Mouse (Mus musculus): ENCODE measurements around the gene Hnrnpa3. TPM values are rescaled to one million over a fixed set of nuclear protein-coding genes. Genes with fewer than 3 reads are reported as not detected.
A peak's percentile ranks its signal among the peaks of the same experiment; 100 is the strongest.
"Not testable (repeated sequence)": the region's sequence is repeated elsewhere in the genome, so short reads cannot be mapped to it uniquely, and the experiment has no call there.

Hnrnpa3 gene
- polyA plus RNA-seq, 1 experiment from 2014 or later, result 389 TPM

DNA sequence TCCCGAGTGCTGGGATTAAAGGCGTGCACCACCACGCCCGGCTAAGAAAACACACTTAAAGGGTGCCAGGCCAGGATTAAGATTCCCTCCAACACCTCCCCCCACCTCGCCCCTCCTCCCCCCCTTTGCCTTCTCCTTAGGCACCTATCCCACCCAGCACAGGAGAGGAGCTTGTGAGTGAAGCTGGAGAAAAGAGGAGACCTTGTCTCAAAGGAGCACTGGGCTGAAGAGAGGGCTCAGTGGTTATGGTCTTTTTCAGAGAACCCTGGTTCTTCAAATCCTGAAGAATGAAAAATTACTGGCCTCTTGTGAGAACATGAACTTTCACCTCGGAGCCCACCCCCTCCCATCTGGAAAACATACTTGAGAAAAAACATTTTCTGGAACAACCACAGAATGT, 21.2 kb upstream of the Hnrnpa3 start:
- WGBS, result 86% methylated on average over 6 of the region's 6 CpGs
- not testable (repeated sequence) for H3K27me3 ChIP-seq; H3K9ac ChIP-seq; H3K4me3 ChIP-seq; H3K27ac ChIP-seq; H3K9me3 ChIP-seq; H3K36me3 ChIP-seq; ATAC-seq (ENCODE audit: insufficient number of reproducible peaks, insufficient read depth, low FRiP score, low TSS enrichment); H3K4me2 ChIP-seq (replicated peaks); H3K4me1 ChIP-seq

- H3K36me3 ChIP-seq; H3K4me3 ChIP-seq; H3K4me2 ChIP-seq (replicated peaks); H3K9me3 ChIP-seq; H3K27me3 ChIP-seq; ATAC-seq (ENCODE audit: insufficient number of reproducible peaks, insufficient read depth, low FRiP score, low TSS enrichment); H3K27ac ChIP-seq; H3K9ac ChIP-seq; H3K4me1 ChIP-seq: not testable (repeated sequence)
- WGBS, result 43% methylated on average over 11 of the region's 12 CpGs
These were observed 19.5 kb upstream of the Hnrnpa3 start for GRCm38 (mm10) chr2:75639535-75639934.

DNA sequence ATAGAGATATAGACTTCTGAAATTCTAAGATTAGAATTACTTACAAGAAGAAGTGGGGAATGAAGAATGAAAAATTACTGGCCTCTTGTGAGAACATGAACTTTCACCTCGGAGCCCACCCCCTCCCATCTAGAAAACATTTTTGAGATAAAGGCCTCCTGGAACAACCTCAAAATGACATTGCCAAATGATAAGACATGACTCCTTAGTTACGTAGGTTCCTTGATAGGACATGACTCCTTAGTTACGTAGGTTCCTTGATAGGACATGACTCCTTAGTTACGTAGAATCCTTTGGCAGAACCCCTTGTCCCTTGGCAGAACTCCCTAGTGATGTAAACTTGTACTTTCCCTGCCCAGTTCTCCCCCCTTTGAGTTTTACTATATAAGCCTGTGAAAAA, 16.7 kb upstream of the Hnrnpa3 start:
- ATAC-seq (ENCODE audit: insufficient number of reproducible peaks, insufficient read depth, low FRiP score, low TSS enrichment); H3K9me3 ChIP-seq; H3K27ac ChIP-seq; H3K36me3 ChIP-seq; H3K4me1 ChIP-seq; H3K4me3 ChIP-seq; H3K9ac ChIP-seq; H3K27me3 ChIP-seq; H3K4me2 ChIP-seq (replicated peaks): not testable (repeated sequence)
- WGBS, result 95% methylated on average over 4 of the region's 4 CpGs

DNA sequence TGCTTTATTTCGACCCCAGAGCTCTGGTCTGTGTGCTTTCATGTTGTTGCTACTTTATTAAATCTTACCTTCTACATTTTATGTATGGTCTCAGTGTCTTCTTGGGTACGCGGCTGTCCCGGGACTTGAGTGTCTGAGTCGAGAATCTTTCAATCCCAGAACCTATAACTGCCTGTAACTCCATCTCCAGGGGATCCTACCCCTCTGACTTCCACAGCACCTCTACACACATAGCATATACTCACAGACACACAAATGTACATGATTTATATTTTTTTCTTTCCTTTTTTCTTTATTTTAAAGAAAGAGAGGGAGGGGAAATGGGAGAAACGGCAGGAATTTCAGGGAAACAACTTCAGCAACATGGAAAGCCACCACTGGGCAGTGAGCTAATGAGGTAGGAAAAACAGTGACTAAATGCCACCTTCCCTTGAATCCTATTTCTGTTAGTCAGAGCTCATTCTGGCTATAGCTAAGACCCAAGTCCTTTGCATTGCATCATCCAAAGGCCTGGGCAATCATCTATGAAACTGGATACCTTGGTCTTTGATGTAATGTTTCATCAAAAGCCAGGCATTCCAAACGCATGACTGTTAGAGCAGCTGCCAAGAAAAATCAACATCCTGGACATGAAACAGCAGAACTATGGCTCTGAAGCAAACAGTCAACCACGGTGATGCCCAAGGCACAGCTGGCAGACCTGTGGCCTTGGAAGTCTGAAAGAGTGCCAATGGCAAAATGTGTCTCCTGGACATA, 16.1 kb upstream of the Hnrnpa3 start:
- H3K9ac ChIP-seq, result no peak overlapping the region
- H3K36me3 ChIP-seq, result no peaks in the 10 kb centered on the region
- H3K4me2 ChIP-seq (replicated peaks), result no peak overlapping the region
- peaks cover 4% of the 10 kb centered on the region; the same call in 1 of the 2 replicates for H3K4me1 ChIP-seq
- ATAC-seq (ENCODE audit: insufficient number of reproducible peaks, insufficient read depth, low FRiP score, low TSS enrichment), result peak; percentile 28; the same call in 1 of the 2 replicates
- no peak overlapping the region for H3K4me3 ChIP-seq
- H3K27ac ChIP-seq, result no peak overlapping the region; the same call in 1 of the 2 replicates
- WGBS, result 65% methylated on average over 8 of the region's 8 CpGs
- no peaks in the 10 kb centered on the region for H3K9me3 ChIP-seq
- H3K27me3 ChIP-seq, result no peaks in the 10 kb centered on the region

GRCm38 (mm10) chr2:75643950-75644349, 15.1 kb upstream of the Hnrnpa3 start:
- H3K4me3 ChIP-seq, result no peak overlapping the region
- no peak overlapping the region for H3K27ac ChIP-seq
- WGBS, result 88% methylated on average over 6 of the region's 6 CpGs
- no peak overlapping the region for H3K9ac ChIP-seq
- no peak for ATAC-seq (ENCODE audit: insufficient number of reproducible peaks, insufficient read depth, low FRiP score, low TSS enrichment)
- H3K36me3 ChIP-seq, result no peaks in the 10 kb centered on the region
- no peaks in the 10 kb centered on the region for H3K9me3 ChIP-seq
- peaks cover 4% of the 10 kb centered on the region; the same call in 1 of the 2 replicates for H3K4me1 ChIP-seq
- no peak overlapping the region for H3K4me2 ChIP-seq (replicated peaks)
- H3K27me3 ChIP-seq, result no peaks in the 10 kb centered on the region

GRCm38 (mm10) chr2:75645251-75645650, 13.8 kb upstream of the Hnrnpa3 start:
- Histone ChIP-seq H3K36me3 (no peaks in the 10 kb centered on the region), H3K4me2 (replicated peaks) (no peak overlapping the region), H3K9me3 (no peaks in the 10 kb centered on the region), H3K27ac (no peak overlapping the region), H3K4me1 (peaks cover 4% of the 10 kb centered on the region; the same call in 1 of the 2 replicates), H3K27me3 (no peaks in the 10 kb centered on the region), H3K9ac (no peak overlapping the region), H3K4me3 (no peak overlapping the region)
- no peak for ATAC-seq (ENCODE audit: insufficient number of reproducible peaks, insufficient read depth, low FRiP score, low TSS enrichment)
- WGBS, result 93% methylated on average over 12 of the region's 12 CpGs

- Histone ChIP-seq H3K4me2 (replicated peaks) (no peak overlapping the region), H3K9me3 (no peaks in the 10 kb centered on the region), H3K4me3 (no peak overlapping the region), H3K36me3 (no peaks in the 10 kb centered on the region), H3K9ac (no peak overlapping the region), H3K4me1 (no peaks in the 10 kb centered on the region), H3K27me3 (no peaks in the 10 kb centered on the region), H3K27ac (no peak overlapping the region)
- no peak for ATAC-seq (ENCODE audit: insufficient number of reproducible peaks, insufficient read depth, low FRiP score, low TSS enrichment)
- 95% methylated on average over 1 of the region's 1 CpGs for WGBS
These were observed 8.6 kb upstream of the Hnrnpa3 start for GRCm38 (mm10) chr2:75650437-75650836.

DNA sequence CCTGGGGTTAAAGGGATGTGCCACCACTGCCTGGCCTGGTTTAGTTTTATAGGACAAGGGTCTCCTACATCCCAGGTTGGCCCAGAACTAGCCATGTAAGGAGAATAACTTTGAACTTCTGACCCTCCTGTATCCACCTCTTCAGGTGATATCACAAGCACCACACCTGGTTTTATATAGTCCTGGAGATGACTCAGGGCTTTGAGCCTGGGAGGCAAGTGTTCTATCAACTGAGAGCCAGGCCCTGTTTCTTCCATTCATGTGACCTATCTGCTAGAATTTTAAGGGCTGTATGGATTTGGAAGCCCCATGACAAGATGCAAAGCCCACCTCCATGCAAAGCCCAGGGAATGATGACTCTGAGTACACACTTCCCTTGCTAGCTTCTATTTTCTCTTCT, 5.9 kb upstream of the Hnrnpa3 start:
- ATAC-seq (ENCODE audit: insufficient number of reproducible peaks, insufficient read depth, low FRiP score, low TSS enrichment), result no peak
- H3K27ac ChIP-seq, result no peak overlapping the region
- H3K9ac ChIP-seq, result no peak overlapping the region
- no peaks in the 10 kb centered on the region for H3K36me3 ChIP-seq
- H3K9me3 ChIP-seq, result no peaks in the 10 kb centered on the region
- H3K4me3 ChIP-seq, result no peak overlapping the region
- H3K4me1 ChIP-seq, result peaks cover 10% of the 10 kb centered on the region
- no peaks in the 10 kb centered on the region for H3K27me3 ChIP-seq
- no peak overlapping the region for H3K4me2 ChIP-seq (replicated peaks)

GRCm38 (mm10) chr2:75654679-75655078, 4.4 kb upstream of the Hnrnpa3 start:
- Histone ChIP-seq H3K27ac (no peak overlapping the region), H3K36me3 (no peaks in the 10 kb centered on the region), H3K27me3 (no peaks in the 10 kb centered on the region), H3K4me1 (peaks cover 10% of the 10 kb centered on the region), H3K9me3 (no peaks in the 10 kb centered on the region), H3K9ac (no peak overlapping the region), H3K4me2 (replicated peaks) (no peak overlapping the region), H3K4me3 (no peak overlapping the region)
- 94% methylated on average over 1 of the region's 1 CpGs for WGBS
- ATAC-seq (ENCODE audit: insufficient number of reproducible peaks, insufficient read depth, low FRiP score, low TSS enrichment), result no peak

GRCm38 (mm10) chr2:75656924-75657323, 2.1 kb upstream of the Hnrnpa3 start:
- H3K4me1 ChIP-seq, result peaks cover 19% of the 10 kb centered on the region
- no peak overlapping the region for H3K4me3 ChIP-seq
- no peak for ATAC-seq (ENCODE audit: insufficient number of reproducible peaks, insufficient read depth, low FRiP score, low TSS enrichment)
- H3K36me3 ChIP-seq, result no peaks in the 10 kb centered on the region
- H3K4me2 ChIP-seq (replicated peaks), result no peak overlapping the region
- peak overlapping the region; percentile 99; the same call in 1 of the 2 replicates for H3K27ac ChIP-seq
- WGBS, result 91% methylated on average over 5 of the region's 5 CpGs
- no peak overlapping the region for H3K9ac ChIP-seq
- H3K9me3 ChIP-seq, result no peaks in the 10 kb centered on the region
- no peaks in the 10 kb centered on the region for H3K27me3 ChIP-seq

DNA sequence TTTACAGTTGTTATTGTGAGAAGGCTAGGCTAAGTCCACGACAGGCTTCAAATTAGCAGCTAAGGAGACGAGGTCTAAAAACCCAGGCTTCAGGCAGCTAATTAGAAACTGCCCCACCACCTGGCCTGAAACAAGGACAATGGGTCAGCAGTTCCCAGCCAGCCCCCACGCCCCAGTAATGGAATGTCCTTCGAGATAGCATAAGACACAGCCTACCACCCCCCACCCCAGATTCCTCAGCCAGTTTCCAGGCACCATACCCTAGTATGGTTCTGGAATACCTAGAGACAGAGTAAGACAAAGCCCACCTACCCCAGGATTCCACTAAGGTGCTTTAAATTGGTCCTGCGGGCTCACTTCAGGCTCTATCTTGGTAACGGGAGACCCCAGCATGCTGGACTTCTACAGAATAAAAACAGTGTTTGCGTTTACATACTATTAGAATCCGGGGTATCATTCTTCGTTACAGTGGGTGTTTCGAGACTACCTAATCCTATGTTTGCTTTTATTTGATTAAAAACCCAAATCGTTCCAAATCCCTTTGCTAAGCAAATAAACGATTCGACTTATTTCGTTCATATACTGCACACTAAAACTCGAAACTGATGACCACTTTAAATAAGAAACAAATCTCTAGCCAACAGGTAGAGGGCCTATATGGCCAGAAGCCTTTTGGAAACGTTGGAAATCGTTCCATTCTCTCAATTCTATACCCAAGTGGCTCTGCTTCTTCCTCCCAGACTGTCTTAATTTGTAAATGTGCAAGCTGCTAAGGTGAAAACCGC, 962 bp upstream of the Hnrnpa3 start:
- Histone ChIP-seq H3K4me2 (replicated peaks) (peak overlapping the region; percentile 59), H3K27me3 (no peaks in the 10 kb centered on the region), H3K4me1 (peaks cover 19% of the 10 kb centered on the region), H3K36me3 (peaks cover 9% of the 10 kb centered on the region), H3K4me3 (peak overlapping the region; percentile 89), H3K27ac (peak overlapping the region; percentile 99), H3K9ac (peak overlapping the region; percentile 85), H3K9me3 (no peaks in the 10 kb centered on the region)
- ATAC-seq (ENCODE audit: insufficient number of reproducible peaks, insufficient read depth, low FRiP score, low TSS enrichment), result no peak
- 3% methylated on average over 18 of the region's 18 CpGs for WGBS

DNA sequence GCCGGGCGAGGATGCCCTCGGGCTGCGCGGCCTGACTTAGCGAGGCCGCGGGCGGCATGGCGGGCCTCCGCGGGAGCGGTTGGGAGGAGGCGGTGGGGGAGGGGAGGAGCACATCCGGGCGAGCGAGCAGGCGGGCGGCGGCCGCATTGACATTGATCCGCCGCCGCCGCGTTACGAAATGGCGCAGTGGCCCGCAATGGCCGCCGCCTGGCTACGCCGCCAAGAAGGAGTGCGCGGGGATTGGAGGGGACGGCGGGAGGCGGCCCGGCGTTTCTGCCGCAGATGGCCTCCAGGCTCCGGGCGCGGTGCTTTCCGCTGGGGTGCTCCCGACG, 534 bp downstream of the Hnrnpa3 start:
- peak overlapping the region; percentile 97 for H3K27ac ChIP-seq
- under 1% methylated on average over 45 of the region's 47 CpGs for WGBS
- H3K9ac ChIP-seq, result peak overlapping the region; percentile 96
- peak; percentile 28 for ATAC-seq (ENCODE audit: insufficient number of reproducible peaks, insufficient read depth, low FRiP score, low TSS enrichment)
- H3K9me3 ChIP-seq, result no peaks in the 10 kb centered on the region
- H3K27me3 ChIP-seq, result no peaks in the 10 kb centered on the region
- H3K4me3 ChIP-seq, result peak overlapping the region; percentile 89
- peak overlapping the region; percentile 90; the same call in 1 of the 2 replicates for H3K4me2 ChIP-seq (replicated peaks)
- H3K4me1 ChIP-seq, result peaks cover 19% of the 10 kb centered on the region
- H3K36me3 ChIP-seq, result peaks cover 24% of the 10 kb centered on the region
